In the genomic region with DNA sequence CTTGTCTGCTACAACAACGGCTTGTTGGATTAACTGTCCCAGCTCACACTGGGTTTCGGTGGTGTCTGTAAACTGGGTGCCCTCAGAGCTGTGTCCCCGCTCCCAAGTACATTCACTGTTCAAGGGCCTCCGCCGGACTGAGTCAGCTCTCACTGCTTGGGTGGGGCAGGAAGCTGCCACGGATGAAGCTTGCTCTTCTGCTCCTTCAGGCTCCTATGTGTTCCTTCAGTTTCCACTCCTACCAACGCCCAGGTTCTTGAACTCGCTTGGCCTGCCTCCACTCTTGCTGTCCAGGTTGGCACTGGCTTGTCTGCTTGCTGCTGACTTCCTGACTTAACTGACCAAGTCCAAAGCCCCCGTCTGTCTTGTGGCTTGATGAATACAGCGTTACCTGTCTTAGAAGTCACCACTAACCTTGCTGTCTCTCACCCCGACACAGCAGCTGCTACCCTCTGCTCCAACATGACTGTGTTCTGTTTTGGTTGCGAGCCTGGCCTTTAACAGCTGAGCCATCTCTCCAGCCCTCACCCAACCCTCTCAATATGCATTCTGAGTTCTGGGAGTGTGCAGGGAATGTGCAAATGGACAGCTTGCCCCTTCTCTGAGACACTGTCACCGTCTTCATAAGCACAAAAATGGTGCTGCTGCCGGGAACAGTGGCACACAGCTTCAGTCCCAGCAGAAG, we compare ENCODE assay signal across 17 mouse cellular contexts.
A peak's percentile ranks its signal among the peaks of the same experiment; 100 is the strongest.
DNase-seq lines count a peak whose midpoint lies in the region; ATAC-seq and TF ChIP-seq lines count a peak whose summit lies in the region.
"Had no signal": no experiment of that assay in that cellular context is flagged by ENCODE, and none has a peak within 500 bp of the region (broad histone marks: within the 10 kb centered on the region; RNA-seq: fewer than 3 reads in every experiment).

No protein-coding gene starts in this region.

- H3K27me3 ChIP-seq in megakaryocyte, embryonic 14.5 days (replicated peaks), result peaks cover 11% of the 10 kb centered on the region
- H3K27me3 ChIP-seq in small intestine, adult 2 months (ENCODE audit: control insufficient read depth, insufficient read depth, low read length), result no peaks in the 10 kb centered on the region
- H3K27me3 ChIP-seq: forebrain, embryonic 12.5 days; midbrain, embryonic 13.5 days; neural tube, embryonic 12.5 days had no signal

- no peak for ATAC-seq in megakaryocyte, adult 5-6 weeks (ENCODE audit: poor library complexity, severe bottlenecking)
- ATAC-seq in erythroblast, adult 5-6 weeks (replicated peaks; ENCODE audit: low FRiP score, poor library complexity, severe bottlenecking), result no peak
- ATAC-seq: inflammation-experienced regulatory T-cells, adult 6 months; midbrain, embryonic 13.5 days had no signal

- H3K9me3 ChIP-seq in megakaryocyte, embryonic 14.5 days, result no peaks in the 10 kb centered on the region
- H3K9me3 ChIP-seq: forebrain, embryonic 12.5 days; midbrain, embryonic 13.5 days; neural tube, embryonic 12.5 days had no signal

- peak overlapping the region; percentile 97 for H3K27ac ChIP-seq in small intestine, adult 2 months (ENCODE audit: insufficient read depth, low read depth, low read length)
- H3K27ac ChIP-seq: forebrain, embryonic 12.5 days; midbrain, embryonic 13.5 days; neural tube, embryonic 12.5 days had no signal

- no peak for TF ChIP-seq CTCF in small intestine, adult 2 months (IDR thresholded peaks at IDR 0.05; ENCODE audit: extremely low read depth, insufficient read length, insufficient replicate concordance, low read depth, low read length)

- peak overlapping the region; percentile 29 for H3K4me3 ChIP-seq in megakaryocyte, embryonic 14.5 days (replicated peaks)
- no peak overlapping the region; the same call in 1 of the 2 replicates for H3K4me3 ChIP-seq in small intestine, adult 2 months (ENCODE audit: low read depth, low read length)
- H3K4me3 ChIP-seq: forebrain, embryonic 12.5 days; midbrain, embryonic 13.5 days; neural tube, embryonic 12.5 days had no signal

- peak; percentile 26 for DNase-seq in adrenal gland, adult 2 months
- no peak for DNase-seq in adrenal gland, adult 8-10 months
- peak; percentile 70 for DNase-seq in large intestine, adult 2 months (ENCODE audit: low read depth, low spot score)
- no peak for DNase-seq in ovary, adult 18-20 months (ENCODE audit: low spot score)
- DNase-seq: cerebellum, adult 8-10 months; gastrocnemius, postnatal 25 days; layer of hippocampus, adult 9-11 months; left cerebral cortex, postnatal 4 days; thymus, postnatal 36 days had no signal

- no peak for TF ChIP-seq POLR2A in small intestine, adult 2 months (IDR thresholded peaks at IDR 0.05; ENCODE audit: low read depth, low read length)

- 23% methylated on average over 14 of the region's 14 CpGs for WGBS in large intestine, adult 2 months
- WGBS in small intestine, adult 2 months, result 30% methylated on average over 14 of the region's 14 CpGs

- no peaks in the 10 kb centered on the region for H3K36me3 ChIP-seq in megakaryocyte, embryonic 14.5 days (replicated peaks; ENCODE audit: low read length)
- no peaks in the 10 kb centered on the region for H3K36me3 ChIP-seq in small intestine, adult 2 months (ENCODE audit: control insufficient read depth, insufficient read depth, low read length)
- H3K36me3 ChIP-seq: forebrain, embryonic 12.5 days; midbrain, embryonic 13.5 days; neural tube, embryonic 12.5 days had no signal

- H3K4me1 ChIP-seq in megakaryocyte, embryonic 14.5 days, result peaks cover 45% of the 10 kb centered on the region
- peaks cover 23% of the 10 kb centered on the region for H3K4me1 ChIP-seq in small intestine, adult 2 months (ENCODE audit: control insufficient read depth, insufficient read depth, insufficient read length, low read length)
- H3K4me1 ChIP-seq: midbrain, embryonic 13.5 days; neural tube, embryonic 12.5 days had no signal

Comparison
In these comparisons a context has a peak if more than half of its experiments do, and no peak if none do; other contexts are left out.
1. DNase-seq: peak in adrenal gland, adult 2 months (single experiment) and large intestine, adult 2 months (single experiment); none in adrenal gland, adult 8-10 months (single experiment) and ovary, adult 18-20 months (single experiment).